Mouse (Mus musculus) naive thymus-derived CD4-positive, alpha-beta T cell, adult 2 months (primary cell): ENCODE data around the gene Thbs3.
"Not testable (repeated sequence)": the region's sequence is repeated elsewhere in the genome, so short reads cannot be mapped to it uniquely, and the experiment has no call there.

Source experiments
- DNase-seq: peaks from one replicate; pipeline ENCODE4 v3.0.0-alpha.2; 2011; ENCODE audit warnings: low read depth

The Thbs3 gene

GRCm38 (mm10) chr3:89195979-89196877 is 18.8 kb upstream of the Thbs3 start:
- DNase-seq = peak; percentile 93

GRCm38 (mm10) chr3:89199839-89200238 is 15.1 kb upstream of the Thbs3 start:
- DNase-seq = no peak

- peak; percentile 96 for DNase-seq
Measured at GRCm38 (mm10) chr3:89202253-89203141, 12.5 kb upstream of the Thbs3 start, which contains the start of gene Gba. Gba (plus strand) TSS chr3:89202928.

DNA sequence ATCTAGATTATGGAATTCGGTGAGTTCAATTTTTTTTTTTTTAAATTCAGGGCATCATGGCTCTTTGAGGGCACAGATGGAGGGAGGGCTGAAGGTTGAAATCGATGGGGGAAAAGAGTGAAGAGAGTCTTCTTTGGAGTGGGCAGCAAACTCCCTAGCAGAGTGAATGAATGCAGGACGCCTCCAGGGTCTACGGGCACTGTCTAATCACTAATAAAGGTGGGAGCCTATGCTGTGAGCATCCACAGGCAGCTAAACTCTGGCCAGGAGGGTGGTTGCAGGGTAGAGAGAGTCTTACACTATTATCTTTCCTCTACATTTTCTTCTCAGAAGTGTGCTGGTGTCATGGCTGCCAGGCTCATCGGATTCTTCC is 11.9 kb upstream of the Thbs3 start:
- no peak for DNase-seq

DNA sequence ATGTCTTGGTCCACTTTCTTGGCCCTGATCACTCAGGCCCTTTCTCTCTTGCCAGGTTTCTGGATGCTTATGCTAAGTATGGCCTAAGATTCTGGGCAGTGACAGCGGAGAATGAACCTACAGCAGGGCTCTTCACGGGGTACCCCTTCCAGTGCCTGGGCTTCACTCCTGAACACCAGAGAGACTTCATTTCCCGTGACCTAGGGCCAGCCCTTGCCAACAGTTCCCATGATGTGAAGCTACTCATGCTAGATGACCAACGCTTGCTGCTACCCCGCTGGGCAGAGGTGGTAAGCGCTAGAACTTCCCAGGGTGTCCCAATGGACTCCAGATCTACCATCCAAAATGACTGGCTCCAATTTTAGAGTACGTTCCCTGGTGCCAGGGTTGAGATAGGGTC is 8.9 kb upstream of the Thbs3 start:
- DNase-seq = no peak

DNA sequence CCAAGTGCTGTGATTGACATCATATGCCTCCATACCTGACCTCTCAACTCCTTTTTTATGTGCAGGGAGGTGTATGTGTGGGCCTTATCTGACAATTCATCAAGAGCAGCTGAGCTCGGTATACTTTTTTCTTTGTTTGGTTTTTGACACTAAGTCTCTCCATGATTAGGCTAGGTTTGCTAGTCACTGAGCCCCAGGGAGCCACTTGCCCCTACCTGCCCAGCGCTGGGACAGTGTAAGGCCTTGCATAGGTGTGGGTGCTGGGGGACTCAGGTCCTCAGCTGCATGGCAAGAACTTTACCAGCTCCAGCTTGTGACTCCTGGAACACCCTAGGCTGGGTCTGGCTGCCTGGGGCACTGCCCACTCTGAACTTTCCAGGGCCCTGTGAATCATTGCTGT is 8.3 kb upstream of the Thbs3 start:
- DNase-seq = no peak

DNA sequence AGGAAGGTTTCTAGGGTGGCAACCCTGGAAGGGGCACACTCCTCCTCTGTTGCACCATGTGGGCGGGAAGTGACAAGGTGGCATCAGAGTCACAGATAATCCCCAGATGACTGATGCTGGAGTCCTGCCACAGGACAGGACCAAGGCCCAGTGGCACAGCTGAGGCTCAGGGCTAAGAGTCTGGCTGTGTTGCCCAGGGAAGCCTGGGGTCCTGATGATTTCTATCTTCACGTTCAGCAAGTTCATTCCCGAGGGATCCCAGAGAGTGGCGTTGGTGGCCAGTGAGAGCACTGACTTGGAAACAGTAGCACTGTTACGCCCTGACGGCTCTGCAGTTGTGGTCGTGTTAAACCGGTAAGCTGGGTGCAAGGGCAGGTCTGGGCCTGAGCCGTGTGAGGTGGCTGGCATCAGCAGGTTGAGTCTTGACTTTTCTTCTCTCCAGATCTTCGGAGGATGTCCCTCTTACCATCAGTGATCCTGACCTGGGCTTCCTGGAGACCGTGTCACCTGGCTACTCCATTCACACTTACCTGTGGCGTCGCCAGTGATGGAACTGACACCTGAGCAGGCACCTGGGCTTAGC is 6.8 kb upstream of the Thbs3 start:
- DNase-seq = no peak

DNA sequence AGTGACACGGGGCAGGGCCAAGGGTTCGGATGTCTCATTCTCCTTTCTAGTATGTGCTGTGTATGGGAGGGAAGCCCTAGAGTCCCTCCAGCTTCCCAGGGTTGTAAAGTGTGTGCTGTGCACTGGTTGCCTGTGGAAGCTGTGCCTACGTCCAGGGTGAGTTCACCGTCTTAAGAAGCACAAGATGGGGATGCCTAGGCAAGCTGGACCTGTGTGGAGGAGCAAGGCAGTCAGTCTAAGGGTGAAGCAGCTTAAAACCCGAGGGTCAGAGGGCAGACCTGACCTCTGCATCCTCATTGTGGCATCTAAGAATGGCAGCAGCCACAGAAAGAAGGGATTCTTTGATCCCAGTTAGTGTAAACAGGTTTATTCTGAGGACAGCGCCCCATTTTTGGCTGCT is 6.2 kb upstream of the Thbs3 start:
- DNase-seq = no peak

DNA sequence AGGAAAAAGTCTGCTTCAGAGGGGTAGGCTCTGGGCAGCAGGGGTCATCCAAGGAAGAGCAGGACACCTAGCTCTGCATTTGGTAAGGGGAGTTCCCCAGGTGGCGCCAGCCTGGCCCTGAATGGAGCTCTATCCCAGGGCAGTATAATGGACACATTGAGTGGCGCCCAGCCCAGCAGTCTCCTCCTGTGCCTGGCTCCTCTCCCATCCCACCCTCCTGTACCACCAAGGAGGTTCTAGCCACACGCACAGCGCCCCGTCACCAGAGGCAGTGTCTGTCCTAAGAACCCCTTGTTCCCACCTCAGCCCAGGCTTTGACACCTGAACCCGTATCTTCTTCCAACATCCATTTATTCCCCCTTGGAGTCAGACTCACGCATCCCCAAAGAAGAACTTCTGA is 5.2 kb upstream of the Thbs3 start:
- no peak for DNase-seq

DNA sequence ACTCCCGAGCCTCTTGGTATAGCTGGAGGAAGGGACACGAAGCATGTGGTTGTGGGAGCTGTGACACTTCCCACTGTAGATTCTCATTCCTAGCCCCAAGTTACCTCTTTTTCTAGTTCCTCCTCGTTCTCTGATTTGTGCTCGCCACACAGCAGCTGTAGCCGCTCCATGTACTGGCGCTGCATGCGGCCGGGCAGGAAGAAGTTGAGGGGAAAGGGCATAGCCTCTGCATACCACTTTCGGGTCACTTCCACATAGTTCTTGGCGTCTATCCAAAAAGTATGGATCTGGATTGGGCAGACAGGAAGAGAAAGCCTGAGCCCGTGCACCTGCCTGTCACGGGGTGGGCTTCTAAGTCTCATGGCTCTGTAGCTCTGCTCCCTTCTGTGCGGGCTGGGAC is 4.8 kb upstream of the Thbs3 start:
- DNase-seq = no peak

DNA sequence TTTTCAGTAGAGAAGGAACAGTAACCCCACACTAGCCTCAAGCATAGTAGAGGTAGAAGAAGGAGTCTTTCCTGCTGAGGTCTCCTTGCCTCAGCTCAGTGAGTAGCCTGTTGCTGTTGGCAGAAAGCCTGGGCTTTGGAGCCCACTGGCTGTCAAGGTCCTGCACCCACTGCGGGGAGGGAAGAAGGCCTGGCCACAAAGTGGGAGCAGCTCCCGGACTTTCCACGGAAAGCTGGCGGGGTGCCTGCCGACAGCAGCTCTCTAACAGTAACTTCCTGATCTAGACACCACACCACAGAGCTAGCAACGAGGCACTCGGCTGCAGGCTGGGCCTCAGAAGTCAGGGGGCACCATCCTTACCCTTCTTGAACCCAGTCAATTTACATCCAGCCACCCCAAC is 4.2 kb upstream of the Thbs3 start:
- DNase-seq = no peak

- peak; percentile 96 for DNase-seq
Measured at GRCm38 (mm10) chr3:89213803-89214530, 1.0 kb upstream of the Thbs3 start.

DNA sequence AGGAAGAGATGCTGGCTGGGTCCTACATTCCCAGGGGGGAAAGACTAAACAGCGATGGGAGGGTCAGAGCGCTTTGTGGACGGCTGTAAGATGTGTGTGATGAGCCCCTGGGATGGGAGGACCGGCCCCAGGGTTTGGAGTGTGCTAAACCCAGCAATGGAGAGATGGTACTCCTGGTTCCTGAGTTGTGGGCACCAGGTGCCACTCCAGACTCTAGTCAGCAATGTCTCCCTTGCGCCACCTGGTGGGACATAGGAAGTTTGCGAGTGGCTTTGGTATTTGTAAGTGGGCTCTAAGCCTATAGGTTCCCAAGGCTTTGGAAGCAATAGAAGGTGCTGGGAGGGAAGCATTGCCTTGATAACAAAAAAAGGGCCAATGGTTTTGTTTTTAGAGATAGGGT is 873 bp downstream of the Thbs3 start:
- DNase-seq = peak; percentile 94

- not testable (repeated sequence) for DNase-seq
Measured at GRCm38 (mm10) chr3:89216407-89216806, 1.4 kb downstream of the Thbs3 start.

GRCm38 (mm10) chr3:89218271-89218670 is 3.3 kb downstream of the Thbs3 start:
- DNase-seq = no peak

- no peak for DNase-seq
Measured at GRCm38 (mm10) chr3:89219546-89219945, 4.6 kb downstream of the Thbs3 start.

- DNase-seq = no peak
Measured at GRCm38 (mm10) chr3:89221167-89221566, 6.2 kb downstream of the Thbs3 start.

DNA sequence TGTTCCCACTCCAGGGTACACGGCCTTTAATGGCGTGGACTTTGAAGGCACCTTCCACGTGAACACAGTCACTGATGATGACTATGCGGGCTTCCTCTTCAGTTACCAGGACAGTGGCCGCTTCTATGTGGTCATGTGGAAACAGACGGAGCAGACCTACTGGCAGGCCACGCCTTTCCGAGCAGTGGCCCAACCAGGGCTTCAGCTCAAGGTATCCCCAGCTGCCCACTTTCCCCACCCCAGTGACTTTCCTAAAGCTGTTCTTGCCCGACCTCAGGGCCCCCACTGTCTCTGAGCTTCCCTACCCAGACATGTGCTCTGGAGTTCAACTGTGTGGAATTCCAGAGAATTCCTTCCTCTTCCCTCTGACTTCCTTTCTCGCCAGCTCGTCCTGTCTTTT is 9.8 kb downstream of the Thbs3 start:
- no peak for DNase-seq

DNA sequence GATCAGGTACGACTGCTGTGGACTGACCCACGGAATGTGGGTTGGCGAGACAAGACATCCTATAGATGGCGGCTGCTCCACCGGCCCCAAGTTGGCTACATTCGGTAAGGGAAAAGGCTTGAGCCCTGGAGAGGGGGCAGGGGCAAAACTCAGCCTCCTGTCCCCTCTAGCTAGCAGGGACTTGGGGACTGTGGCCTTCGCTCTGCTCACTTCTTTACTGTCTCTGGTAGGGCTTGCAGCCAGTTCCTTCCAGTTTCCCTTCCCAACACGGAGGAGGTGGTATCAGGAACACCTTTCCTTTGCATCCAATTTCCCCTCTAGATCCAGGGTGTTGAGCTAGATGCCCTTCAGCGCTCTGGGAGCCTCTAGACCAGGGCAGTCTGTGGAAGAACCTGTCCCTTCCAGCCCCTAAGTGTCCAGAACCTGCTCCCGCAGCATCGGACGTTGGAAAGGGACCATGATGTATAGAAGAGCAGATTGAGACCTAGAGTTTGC is 10.4 kb downstream of the Thbs3 start:
- DNase-seq = no peak

DNA sequence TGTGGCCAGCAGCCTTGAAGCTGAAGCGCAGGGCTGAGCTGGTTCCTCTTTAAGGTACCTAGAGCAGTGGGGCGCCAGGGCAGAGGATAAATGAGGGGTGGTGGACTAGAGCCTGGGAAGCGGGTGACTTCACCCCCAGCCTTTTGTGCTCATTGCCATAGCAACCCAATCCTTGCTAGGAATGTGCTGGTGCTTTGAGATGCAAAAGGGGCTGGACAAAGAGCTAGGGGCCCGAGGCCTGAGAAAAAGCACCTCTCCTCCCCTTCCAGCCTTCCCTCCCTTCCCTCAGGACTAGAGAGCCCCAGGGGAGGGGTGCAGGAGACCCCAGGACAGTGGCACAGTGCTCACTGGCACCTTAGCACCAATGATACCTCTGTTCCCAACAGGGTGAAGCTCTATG is 10.9 kb downstream of the Thbs3 start:
- DNase-seq = no peak

GRCm38 (mm10) chr3:89226361-89226760 is 11.4 kb downstream of the Thbs3 start:
- DNase-seq = no peak

- DNase-seq = no peak
Measured at GRCm38 (mm10) chr3:89226900-89227299, 11.9 kb downstream of the Thbs3 start, which contains the start of gene Mtx1. Mtx1 (minus strand) TSS chr3:89227088.
